Mouse (Mus musculus): ENCODE measurements around the gene Car8.

The Car8 gene

GRCm38 (mm10) chr4:8205089-8205649 is 33.7 kb downstream of the Car8 start:
- in situ Hi-C loops (cut with MboI, MseI) = no loop called here

GRCm38 (mm10) chr4:8203367-8203766 is 35.5 kb downstream of the Car8 start:
- in situ Hi-C loops (cut with MboI, MseI) = no loop called here

- in situ Hi-C loops (cut with MboI, MseI) = no loop called here
Observed at GRCm38 (mm10) chr4:8201631-8202030, 37.2 kb downstream of the Car8 start.

- in situ Hi-C loops (cut with MboI, MseI) = no loop called here
Observed at GRCm38 (mm10) chr4:8200081-8200480, 38.8 kb downstream of the Car8 start.

GRCm38 (mm10) chr4:8198033-8198432 is 40.8 kb downstream of the Car8 start:
- in situ Hi-C loops (cut with MboI, MseI) = loop anchor here (5.0 kb wide), 2 partner anchors 39 to 169 kb away; partner anchors contain the start of gene Car8 (in 1 of the 2)

- in situ Hi-C loops (cut with MboI, MseI) = no loop called here
Observed at GRCm38 (mm10) chr4:8190441-8190840, 48.4 kb downstream of the Car8 start.

GRCm38 (mm10) chr4:8186921-8187687 is 51.7 kb downstream of the Car8 start:
- in situ Hi-C loops (cut with MboI, MseI) = loop anchor here (5.0 to 10.0 kb wide), 2 partner anchors 158 to 180 kb away; no protein-coding TSS in a partner anchor

- in situ Hi-C loops (cut with MboI, MseI) = loop anchor here in 1 of 2 experiments (10.0 kb wide), 1 partner anchor 164 kb away; no protein-coding TSS in a partner anchor
Observed at GRCm38 (mm10) chr4:8180576-8180975, 58.3 kb downstream of the Car8 start.

- in situ Hi-C loops (cut with MboI, MseI) = loop anchor here in 1 of 2 experiments (10.0 kb wide), 1 partner anchor 240 kb away; no protein-coding TSS in a partner anchor
Observed at GRCm38 (mm10) chr4:8154589-8155198, 84.1 kb downstream of the Car8 start.

- in situ Hi-C loops (cut with MboI, MseI) = loop anchor here in 1 of 2 experiments (10.0 kb wide), 1 partner anchor 239 kb away; no protein-coding TSS in a partner anchor
Observed at GRCm38 (mm10) chr4:8153926-8154325, 84.9 kb downstream of the Car8 start.

- in situ Hi-C loops (cut with MboI, MseI) = no loop called here
Observed at GRCm38 (mm10) chr4:8137403-8137802, 101.4 kb downstream of the Car8 start.

- in situ Hi-C loops (cut with MboI, MseI) = no loop called here
Observed at GRCm38 (mm10) chr4:8132024-8132423, 106.8 kb downstream of the Car8 start.

- in situ Hi-C loops (cut with MboI, MseI) = no loop called here
Observed at GRCm38 (mm10) chr4:8113558-8113957, 125.3 kb downstream of the Car8 start.

- in situ Hi-C loops (cut with MboI, MseI) = no loop called here
Observed at GRCm38 (mm10) chr4:8111891-8112290, 127.0 kb downstream of the Car8 start.

- in situ Hi-C loops (cut with MboI, MseI) = no loop called here
Observed at GRCm38 (mm10) chr4:8109906-8110567, 128.8 kb downstream of the Car8 start.

GRCm38 (mm10) chr4:8101466-8101865 is 137.4 kb downstream of the Car8 start:
- in situ Hi-C loops (cut with MboI, MseI) = loop anchor here in 1 of 2 experiments (5.0 kb wide), 1 partner anchor 891 kb away; no protein-coding TSS in a partner anchor

- in situ Hi-C loops (cut with MboI, MseI) = no loop called here
Observed at GRCm38 (mm10) chr4:8098084-8098483, 140.8 kb downstream of the Car8 start.

- in situ Hi-C loops (cut with MboI, MseI) = no loop called here
Observed at GRCm38 (mm10) chr4:8097683-8098082, 141.2 kb downstream of the Car8 start.

- in situ Hi-C loops (cut with MboI, MseI) = loop anchor here in 1 of 2 experiments (5.0 kb wide), 1 partner anchor 106 kb away; no protein-coding TSS in a partner anchor
Observed at GRCm38 (mm10) chr4:8093566-8093965, 145.3 kb downstream of the Car8 start.
